Mouse (Mus musculus) gastrocnemius, adult 8-10 months (tissue): ENCODE measurements around the gene Antxr1. TPM values are rescaled to one million over a fixed set of nuclear protein-coding genes. Genes with fewer than 3 reads are reported as not detected.
A peak's percentile ranks its signal among the peaks of the same experiment; 100 is the strongest.

Experiments used
- DNase-seq, 2 experiments: peaks; one replicate each; pipeline ENCODE4 v3.0.0; 2022; ENCODE audit warnings: low spot score in 2 of 2
- total RNA-seq, 4 experiments: library from RNA; stranded (reverse); gene quantifications; 2 replicates each; pipeline ENCODE4 v1.2.4; 2022

Gene Antxr1
- total RNA-seq, 4 experiments from 2014 or later = 3.6 to 7.0 (median 5.2) TPM

DNA sequence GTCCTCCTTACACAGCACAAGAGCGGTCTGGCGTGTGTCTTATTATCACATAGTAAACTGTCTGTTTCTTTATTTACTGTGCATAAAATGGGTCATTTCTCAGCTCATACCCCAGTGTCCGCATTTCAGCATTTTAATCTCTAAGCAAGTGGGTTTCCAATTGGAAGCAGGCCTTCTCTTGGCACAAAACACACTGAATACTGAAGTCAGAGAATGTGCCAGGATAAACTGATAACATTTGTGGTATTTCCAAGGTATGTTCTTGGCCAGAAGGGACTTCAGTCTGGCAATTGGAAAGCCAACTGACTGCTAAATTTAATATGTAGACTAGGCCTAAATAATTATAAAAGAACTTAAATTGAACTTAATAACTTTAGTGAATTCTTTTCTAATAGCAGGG, 84.9 kb downstream of the Antxr1 start:
- no peak for DNase-seq

GRCm38 (mm10) chr6:87248226-87248834, 87.3 kb downstream of the Antxr1 start:
- DNase-seq = no peak

- no peak for DNase-seq
These were observed 91.2 kb downstream of the Antxr1 start for GRCm38 (mm10) chr6:87244117-87245100.

DNA sequence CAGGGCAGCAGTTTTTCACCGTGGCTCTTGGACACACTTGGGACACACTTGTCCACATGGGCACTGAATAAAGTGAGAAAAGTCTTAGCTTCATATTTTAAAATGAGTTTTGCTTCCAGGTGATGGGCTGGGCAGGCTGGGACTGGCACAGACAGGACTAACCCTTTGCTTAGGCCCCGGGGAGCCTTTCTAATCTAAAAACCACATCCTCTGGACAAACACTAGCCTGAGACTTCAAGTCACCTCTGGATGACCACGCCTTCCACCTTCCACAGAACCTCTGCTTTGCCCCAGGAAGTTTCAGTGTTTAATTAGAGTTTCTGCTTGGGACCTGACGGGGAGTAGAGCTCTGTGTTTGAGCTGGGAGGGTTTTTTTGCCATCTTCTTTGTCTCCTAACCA, 98.4 kb downstream of the Antxr1 start:
- no peak for DNase-seq

DNA sequence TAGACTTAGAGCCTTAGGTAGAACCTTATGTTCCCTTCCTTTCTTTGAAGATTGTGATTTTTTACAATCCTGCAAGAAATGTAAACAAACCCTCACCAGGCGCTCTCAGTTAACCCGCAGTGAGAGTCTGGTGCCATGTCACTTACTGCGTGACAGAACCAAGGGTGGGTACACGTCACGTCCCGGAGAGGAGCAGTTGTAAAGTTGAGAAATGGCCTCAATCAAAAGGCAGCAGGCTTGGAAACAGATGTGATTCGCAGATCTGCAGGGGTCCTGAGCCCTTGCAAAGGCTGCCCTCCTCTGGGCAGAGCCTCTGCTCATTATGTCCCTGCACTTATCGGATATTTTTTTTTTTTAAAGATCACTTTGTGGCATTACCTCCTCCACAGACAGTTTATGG, 99.6 kb downstream of the Antxr1 start:
- DNase-seq = no peak

DNA sequence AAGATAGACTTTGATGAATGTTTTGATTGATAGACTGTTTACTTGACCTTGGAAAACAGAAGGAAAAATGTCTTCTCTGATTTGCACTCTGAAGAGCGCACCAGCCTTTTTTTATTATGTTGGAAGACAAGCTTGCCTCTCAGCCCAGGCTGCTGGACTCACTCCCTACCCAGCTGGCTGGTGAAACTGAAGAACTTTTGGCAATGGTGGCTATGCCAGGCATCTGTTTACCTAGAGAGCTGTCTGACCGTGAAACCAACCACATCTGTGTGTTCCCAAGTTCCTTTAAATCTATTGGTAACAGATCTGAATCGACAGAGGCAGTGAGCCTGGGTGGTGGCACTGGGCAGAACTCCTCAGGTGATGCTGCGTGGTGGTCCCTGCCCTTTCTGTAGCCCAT, 102.5 kb downstream of the Antxr1 start:
- peak in 1 of 2 experiments; percentile 20 for DNase-seq

GRCm38 (mm10) chr6:87230041-87230440, 105.6 kb downstream of the Antxr1 start:
- DNase-seq = no peak

GRCm38 (mm10) chr6:87227940-87228339, 107.7 kb downstream of the Antxr1 start:
- DNase-seq = no peak

- DNase-seq = no peak
These were observed 109.3 kb downstream of the Antxr1 start for GRCm38 (mm10) chr6:87226315-87226714.

DNA sequence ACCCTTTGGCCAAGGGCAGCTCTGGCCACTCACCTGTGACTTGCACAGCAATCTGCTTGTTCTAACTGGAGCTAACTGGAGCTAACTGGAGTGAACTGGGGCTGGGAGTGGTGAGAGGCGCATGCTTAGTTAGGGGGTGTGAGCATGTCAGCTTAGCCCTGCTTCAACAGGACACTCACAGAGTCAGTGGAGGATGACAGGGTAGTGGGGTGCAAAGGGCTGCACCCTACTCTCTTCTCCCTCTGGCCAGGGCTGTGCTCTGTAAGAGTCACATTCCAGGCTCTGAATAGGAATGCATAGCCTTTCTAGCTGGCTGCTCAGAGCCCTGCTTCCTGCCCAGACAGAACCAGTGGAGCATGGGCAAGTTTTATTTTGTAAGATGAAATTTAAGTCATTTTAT, 110.3 kb downstream of the Antxr1 start:
- no peak for DNase-seq

- no peak for DNase-seq
These were observed 112.6 kb downstream of the Antxr1 start for GRCm38 (mm10) chr6:87222854-87223631.

DNA sequence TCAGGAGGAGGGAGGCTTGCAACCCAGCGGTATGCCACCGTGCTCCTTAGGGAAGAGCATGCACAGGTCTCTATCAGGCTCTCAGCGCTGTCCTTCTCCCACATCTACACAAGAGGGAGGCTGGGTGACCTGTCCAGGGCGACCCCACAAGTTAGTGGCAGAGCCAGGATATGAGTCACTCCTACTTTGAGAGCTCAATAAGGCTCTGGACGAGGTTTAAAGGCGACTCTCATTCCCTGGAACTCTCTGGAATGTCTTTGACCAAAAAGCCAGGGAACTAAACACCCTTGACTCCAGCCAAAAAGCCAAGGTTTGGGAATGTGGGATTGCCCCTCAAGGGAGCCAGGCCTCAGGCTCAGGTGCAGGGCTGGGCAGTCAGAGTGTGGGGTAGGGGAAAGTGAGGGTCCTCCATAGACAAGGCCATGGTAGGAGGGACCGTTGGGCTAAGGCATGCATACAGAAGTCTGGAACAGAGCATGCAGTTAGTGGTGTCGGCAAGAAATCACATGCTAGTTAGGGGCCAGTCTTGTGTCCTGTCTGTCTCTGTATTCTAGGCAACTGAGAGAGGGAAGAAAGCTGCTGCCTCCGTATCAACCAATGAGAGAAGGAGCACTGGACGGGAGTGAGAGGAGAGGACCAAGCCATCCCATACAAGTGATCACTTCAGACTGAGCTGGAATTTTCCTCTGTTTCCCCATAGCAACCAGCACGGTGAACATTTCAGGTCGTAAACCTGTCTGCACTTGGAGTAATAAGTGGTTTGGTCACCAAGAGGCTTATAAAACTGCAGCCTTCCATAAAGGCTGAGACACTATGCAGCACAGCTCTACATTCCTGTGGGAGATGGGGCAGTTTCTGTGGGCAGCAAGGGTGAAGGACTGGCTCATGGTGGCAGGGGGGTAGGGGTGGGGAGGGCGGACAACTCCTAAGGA, 116.3 kb downstream of the Antxr1 start:
- DNase-seq = no peak

DNA sequence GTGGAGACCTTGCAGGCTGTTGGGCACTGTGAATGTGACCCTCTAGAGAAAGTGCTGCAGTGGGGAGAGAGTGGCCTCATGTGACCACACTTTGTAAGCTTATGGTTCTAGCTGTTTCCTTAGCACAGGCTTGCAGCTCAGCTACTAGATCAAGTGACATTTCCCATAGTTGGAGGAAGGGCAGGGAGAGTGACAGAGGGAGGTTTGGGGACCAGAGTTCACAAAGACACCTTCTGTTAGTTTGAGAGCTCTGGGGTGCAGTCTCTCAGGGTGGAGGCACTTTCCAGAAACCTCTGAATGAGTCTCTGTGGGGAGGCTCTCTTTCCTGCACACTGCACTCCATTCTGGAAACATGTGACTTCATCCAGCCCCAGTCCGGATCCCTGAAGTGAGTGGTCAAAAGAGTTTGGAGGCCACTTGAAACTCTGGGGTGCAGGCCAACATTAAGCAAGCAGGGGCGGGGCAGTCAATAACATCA, 119.5 kb downstream of the Antxr1 start:
- peak; percentile 15 to 38 for DNase-seq

GRCm38 (mm10) chr6:87213262-87213661, 122.4 kb downstream of the Antxr1 start:
- DNase-seq = peak; percentile 57 to 66

DNA sequence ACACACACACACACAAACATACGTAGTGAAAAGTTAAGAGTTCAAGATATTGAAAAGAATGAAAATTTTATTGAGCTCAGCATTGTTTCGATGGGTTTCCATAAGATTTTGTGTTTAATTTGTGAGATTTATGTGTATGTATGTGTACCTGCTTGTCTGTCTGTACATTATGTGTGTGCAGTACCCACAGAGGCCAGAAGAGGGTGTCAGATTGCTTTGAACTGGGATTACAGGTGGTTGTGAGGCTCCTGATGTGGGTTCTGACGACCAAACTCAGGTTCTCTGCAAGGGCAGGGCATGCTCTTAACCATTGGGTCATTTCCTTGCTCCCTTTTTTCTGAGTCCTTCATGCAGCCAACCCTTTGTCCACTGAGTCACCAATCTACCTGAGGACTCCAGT, 124.1 kb downstream of the Antxr1 start:
- no peak for DNase-seq

- peak; percentile 63 to 69 for DNase-seq
These were observed 128.1 kb downstream of the Antxr1 start for GRCm38 (mm10) chr6:87207373-87207982.

GRCm38 (mm10) chr6:87206790-87207189, 128.8 kb downstream of the Antxr1 start:
- no peak for DNase-seq

- DNase-seq = no peak
These were observed 132.2 kb downstream of the Antxr1 start for GRCm38 (mm10) chr6:87203467-87203866.

DNA sequence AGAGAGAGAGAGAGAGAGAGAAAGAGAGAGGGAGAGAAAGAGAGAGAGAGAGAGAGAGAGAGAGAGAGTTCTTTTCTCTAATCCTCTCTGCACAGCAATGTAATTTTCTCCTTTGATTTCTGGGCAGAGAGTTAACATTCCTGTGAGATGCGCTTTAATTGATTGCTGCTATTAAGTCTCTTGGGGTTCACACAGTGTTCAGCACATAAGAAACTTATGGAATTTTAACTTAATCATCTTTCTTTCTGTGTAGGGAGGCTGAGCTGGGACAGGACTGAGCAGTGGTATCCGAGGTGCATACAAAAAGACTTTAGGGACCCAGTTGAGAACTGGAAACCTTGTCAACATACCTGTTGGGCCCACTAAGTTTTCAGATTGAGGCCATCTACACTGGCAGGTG, 132.6 kb downstream of the Antxr1 start:
- no peak for DNase-seq

GRCm38 (mm10) chr6:87202048-87202605, 133.5 kb downstream of the Antxr1 start:
- no peak for DNase-seq
